Mouse (Mus musculus): ENCODE measurements around the gene Twist2.
A peak's percentile ranks its signal among the peaks of the same experiment; 100 is the strongest.

Twist2 gene

DNA sequence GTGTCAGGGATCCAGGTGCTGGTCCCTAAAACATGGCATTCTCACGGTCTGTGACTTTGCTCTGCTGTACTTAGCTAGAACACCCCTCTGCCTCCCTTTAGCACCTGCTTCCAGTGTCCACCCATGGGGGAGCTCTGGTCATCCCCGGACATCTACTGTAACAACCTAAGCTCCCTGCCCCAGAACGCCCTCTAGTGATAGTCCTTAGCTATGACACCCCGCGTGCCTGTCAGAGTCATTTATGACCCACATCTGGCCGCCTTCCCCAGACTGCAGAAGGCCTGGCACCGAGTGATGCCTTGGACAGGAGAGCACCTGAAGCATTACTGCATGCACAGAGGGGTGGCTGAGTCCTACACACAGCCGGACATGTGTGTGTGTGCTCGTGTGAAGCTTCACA is 18.0 kb downstream of the Twist2 start:
- DNase-seq (ENCODE audit: low spot score) = peak; percentile 58

DNA sequence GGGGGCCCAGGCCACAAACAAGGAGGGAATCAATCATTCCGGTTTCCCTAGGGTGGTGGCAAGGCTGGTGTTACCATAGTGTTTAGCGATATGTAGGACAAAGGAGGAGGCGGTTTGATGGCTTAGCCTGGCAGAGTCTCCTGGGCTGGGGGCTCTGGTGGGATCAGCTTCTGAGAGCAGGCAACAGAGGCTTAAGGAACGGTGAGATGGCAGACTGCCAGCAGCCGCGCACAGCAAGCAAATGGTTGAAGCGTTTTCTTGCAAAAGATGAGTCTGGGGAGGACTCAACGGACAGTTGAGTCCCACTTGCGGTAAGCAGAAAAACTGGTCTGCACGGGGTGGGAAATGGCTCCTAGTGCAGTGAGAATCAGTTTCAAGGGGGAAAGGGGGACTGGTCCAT is 19.3 kb downstream of the Twist2 start:
- no peak for DNase-seq (ENCODE audit: low spot score)

DNA sequence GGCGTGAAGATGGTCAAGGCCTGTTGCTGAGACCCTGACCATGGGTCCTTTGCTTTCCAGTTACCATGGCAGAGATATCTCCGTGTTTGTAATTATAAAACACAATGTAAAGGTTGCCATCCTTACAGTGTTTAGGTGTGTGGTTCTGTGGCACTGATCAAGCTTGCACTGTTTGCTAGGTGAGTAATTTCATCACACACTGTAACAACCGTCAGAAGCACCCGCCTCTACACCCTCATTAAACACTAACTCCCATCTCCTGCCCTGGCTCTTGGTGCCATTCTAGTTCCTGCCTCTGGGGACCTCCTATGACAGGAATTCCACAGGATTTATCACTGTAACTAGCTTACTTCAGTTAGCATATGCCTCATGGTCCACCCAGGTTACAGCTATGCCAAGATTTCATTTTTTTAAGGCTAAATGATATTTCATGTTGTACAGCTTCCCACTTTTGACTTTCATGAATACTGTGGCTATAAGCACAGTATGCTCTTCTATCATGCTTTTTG is 21.1 kb downstream of the Twist2 start:
- no peak for DNase-seq (ENCODE audit: low spot score)

DNA sequence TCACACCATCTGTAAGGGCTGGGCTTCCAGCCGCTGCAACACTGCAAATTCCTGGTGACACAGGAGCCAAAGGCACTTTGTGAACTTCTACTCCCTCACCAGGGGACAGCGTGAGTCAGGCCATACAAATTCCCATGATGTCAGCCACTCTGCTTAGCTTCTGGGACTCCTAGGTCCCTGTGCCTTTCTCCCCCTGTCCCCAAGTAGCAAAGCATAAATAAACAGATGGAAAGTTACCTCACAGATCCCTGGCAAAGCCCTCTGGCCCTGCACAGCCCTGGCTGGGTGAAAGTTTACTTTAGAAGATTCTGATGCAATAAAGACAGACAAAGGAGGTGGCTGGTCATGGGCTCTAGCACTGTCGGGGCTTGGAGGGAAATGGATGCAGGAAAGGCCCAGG is 22.3 kb downstream of the Twist2 start:
- DNase-seq (ENCODE audit: low spot score) = no peak

DNA sequence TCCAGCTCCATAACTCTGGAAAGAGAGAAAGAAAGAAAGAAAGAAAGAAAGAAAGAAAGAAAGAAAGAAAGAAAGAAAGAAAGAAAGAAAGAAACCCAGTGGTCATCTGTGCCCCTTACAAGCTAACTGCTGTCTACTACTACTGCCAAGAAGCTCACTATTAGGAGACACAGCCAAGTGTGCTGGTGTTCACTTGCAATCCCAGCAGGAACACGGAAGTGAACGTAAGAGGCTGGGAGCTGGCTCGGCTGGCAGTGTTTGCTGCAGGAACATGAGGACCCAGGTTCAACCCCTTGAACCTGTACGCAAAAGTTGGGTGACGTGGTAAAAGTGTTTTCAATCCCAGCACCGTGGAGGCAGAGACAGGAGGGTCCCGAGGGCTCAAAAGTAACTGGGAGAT is 22.7 kb downstream of the Twist2 start:
- no peak for DNase-seq (ENCODE audit: low spot score)

DNA sequence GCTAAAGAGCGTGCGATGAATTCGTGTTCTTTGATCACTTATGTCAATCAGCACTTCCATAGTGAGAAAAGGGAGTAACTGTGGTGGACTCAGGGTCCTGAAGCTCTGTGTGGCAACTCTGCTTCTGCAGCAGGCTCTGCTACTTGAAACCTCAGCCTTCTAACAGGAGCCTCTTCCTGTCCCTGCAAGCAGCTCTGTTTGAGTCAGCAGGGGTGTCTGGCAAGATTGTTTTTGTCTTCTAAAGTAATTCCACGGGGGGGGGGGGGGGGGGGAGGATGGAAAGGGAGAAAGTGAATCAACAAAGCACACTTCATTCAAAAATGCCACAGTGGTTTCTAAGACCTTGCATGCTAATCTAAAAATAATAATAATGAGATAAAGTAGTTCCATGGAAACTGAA is 24.0 kb downstream of the Twist2 start:
- no peak for DNase-seq (ENCODE audit: low spot score)

DNA sequence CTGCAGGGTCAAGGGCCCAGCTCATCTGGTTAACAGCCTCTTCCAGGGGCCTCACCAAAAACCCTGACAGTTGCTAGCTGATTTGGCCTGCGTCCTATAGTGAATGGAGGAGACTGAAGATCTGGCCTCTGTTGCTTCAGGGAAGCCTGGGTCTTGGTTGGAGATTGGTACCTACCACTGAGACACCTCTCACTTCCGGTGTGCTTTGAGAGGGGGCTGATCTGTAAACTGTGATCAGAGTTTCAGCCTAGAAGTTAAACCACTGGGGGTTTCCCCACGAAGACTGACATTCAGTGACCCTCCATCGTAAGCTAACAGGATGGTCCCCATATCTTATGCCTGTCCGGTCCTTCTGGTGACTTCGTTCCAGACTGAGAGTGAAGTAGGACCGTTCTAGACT is 30.7 kb downstream of the Twist2 start:
- no peak for DNase-seq (ENCODE audit: low spot score)

DNA sequence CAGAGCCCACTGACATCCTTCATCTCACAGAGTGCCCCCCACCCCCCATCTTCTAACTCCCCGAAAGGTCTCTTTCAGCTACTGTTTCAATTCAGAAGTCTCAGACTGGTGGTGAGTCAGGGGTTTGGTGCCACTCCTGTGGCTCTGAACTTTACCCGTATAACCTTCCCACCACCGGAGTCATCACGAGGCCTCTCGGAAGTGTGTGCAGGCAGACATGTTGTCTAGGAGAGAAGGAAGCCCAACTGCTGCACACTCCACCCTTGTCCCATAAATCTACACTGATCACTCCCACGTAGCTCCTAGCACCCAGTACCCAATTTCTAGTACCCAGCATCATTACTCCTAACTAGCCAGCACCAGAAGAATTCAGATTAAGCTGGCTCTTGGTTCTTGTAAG is 38.3 kb downstream of the Twist2 start:
- no peak for DNase-seq (ENCODE audit: low spot score)

DNA sequence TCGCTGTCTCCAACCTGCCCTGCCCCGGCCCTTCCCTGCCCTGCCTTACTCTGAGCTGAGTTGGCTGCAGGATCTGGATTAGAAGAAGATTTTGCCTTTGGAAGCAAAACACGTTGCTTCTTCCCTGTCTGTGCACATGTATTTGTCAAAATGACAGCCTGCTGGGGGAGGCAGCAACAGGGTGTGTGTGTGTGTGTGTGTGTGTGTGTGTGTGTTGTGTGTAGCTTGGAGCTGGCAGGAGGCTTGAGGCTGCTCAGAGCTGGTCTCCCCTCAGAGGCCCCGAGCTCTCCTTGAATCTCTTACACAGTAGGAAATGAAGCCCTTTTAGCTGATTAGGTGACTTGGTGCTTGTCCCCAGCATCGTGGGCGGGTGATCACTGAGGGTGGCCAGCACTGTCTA is 38.7 kb downstream of the Twist2 start:
- no peak for DNase-seq (ENCODE audit: low spot score)

DNA sequence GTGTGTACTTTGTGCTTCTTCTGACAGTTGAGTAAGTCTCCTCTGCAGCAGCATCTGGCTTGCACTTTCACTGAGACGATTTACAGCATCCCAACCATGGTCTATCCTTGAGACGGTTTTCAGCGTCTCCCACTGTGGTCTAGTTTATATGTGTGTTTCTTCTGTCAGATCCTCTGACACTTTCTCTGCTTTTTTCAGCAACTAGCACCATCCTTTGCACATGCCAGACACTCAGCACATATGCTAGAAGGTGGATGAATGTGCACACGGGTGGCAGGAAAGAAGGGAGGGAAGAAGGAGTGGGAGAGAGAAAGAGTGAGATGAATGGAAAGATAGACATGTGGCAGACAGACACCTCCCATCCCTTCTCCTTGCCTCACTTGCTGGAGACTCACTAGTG is 43.0 kb downstream of the Twist2 start:
- DNase-seq (ENCODE audit: low spot score) = peak; percentile 18

DNA sequence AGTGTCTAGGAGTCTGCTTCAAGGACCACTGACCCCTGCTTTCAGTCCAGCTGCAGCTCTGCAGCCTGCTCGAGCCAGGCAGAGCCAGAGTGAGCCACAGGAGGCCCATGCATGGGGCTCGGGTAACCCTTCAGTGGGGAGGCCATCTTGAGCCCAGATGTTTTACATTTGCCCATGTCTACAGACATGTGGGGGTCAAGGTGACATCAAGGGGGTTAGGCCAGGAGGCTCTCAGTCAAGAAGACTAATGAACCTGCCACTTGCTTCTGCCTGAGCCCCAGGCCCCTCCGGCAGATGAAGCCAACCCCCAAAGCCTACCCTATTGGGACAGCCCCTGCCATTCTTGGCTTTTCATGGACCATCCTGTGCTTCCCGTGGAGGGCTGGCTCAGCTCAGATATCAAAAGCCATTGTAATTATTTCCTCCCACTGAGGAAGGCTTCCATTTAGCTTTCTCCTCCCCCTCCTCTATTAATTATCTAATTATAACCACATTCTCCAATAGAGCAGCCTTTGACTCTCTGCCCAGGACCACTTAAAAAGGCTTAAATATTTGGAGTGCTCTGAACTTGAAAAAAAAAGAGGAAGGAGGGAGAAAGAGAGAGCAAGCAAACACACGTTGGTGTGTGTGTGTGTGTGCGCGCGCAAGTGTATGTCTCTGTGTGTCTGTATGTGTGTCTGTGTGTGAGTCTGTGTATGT is 43.6 kb downstream of the Twist2 start:
- DNase-seq (ENCODE audit: low spot score) = peak; percentile 81

DNA sequence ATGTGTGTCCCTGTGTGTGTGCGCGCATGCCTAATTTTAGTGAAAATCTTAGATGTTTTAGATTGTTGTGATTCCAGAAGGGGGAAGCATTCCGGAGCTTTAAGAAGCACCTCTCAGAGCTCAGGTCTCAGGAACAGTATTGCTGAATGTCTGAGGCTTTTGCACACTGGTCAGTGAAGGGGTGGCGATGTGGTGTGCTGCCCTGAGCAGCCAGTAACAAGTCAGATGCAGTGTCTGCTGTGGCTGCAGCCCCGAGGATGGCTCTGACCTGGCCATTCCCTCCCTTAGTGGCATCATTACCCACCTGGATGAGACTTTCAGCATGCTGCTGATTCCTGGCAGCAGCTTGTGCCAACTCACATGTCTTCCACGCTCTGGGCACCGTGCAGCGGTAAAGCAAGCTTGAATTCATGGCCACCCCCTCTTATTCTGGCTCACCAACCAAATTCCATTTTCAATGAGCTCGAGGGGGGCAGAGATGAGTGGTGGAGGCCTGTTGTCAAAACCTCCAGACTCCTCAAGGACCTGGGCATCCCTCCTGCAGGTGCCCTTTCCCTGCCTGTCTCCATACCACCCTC is 44.2 kb downstream of the Twist2 start:
- DNase-seq (ENCODE audit: low spot score) = no peak

DNA sequence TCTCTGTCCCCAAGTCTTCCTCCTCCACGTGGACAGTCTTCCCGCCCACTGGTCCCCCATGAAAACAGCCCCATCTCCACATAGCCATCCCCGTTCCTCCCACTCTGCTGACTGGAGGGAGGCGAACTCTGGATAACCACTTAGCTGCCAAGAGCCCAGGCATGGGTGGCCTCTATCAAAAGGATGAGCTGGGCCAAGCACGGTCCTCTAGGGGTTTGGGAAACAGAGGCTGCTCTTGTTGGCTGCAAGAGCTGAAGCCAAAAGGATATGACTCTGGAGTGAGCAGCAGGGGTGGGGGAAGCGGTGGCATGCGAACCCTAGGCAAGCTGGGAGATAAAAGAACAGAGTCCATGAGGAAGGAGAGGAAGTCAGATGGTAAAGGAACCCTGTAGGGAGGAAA is 50.0 kb downstream of the Twist2 start:
- DNase-seq (ENCODE audit: low spot score) = no peak

DNA sequence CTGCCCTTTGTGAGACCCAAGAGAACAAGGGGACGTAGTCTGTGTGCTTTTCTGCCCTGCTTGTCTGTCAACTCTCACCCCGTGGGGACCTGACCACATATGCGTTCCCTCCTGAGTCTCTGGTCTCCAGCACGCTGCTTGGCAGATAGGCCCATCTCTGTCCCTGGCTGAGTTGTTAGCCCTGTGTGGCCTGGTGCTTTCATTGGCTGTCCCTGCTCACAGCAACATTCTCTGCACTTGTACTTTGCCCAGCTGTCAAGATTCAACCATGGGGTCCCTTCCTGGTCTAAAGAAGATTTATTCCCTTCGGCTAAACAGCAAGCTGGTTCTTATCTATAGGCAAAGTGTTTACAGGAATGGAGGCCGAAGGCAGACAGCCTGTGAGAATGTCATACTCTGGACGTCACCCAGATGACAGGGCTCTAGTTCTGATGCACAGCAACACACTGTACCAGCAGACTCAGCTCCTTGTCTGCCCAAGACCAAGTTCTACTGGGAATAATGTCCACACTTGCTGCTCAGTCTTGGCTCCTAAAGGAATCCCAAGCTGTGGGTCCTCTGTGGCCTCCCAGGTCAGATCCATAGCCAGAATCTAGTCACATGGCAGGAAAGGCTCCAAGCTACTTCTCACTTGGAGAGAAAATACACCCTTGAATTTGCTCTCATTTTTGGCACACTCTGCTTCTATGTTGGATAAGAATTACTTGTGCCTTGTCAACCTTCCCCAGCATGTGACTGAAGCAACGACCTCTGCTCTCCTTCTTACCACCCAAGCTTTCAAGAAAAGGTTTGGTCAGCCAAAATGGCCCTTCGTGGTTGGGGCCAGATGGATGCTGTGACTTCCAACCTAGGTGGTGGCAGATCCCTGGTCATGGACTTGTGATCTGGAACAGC is 55.8 kb downstream of the Twist2 start:
- DNase-seq (ENCODE audit: low spot score) = no peak

DNA sequence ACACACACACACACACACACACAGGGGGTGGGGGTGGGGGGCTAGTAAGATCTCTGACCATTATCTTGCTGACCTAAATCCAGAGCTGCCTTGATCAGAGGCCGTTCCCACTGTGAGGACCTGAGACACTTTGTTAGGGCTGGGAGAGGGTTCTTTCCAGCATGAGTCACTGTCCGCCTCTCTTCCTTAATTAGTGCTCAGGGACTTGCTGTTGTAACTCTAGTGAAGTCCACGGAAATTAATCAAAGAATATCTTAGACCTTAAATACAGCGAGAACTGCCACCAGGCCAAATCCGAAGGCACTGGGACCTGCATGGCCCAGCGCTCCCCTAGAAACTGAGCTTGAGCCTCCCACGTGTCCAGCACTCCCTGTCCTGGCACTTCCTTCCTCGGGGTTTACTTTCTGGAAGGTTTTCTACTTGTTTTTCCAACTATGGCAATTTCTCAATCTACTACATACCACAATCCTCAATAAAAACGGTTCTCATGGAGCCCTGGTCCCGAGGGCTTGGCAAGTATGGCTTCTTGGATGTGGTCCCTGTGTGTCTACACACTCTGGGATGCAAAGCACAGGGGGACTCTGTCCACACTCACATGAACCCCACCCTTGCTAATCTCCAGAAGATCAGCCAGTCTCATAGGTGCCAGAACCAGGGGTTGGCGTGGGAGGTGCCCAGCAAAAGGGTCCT is 57.0 kb downstream of the Twist2 start:
- no peak for DNase-seq (ENCODE audit: low spot score)

DNA sequence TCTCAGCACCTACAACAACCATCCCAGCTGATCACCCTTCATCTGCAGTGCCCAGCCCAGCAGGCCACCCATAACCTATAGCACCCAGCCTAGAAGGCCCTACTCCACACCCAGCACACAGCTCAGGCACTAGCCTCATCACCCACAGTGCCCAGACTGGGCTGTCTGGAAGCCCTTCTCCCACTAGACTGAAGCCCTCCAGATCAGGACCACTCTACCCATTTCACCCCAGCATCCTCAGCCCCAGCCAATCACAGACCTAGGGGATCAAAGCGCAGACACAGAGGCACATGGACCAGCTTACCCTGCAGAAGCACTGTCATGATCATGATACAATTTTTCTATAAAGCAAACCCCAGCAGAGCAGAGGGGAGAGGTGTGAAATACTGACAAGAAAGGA is 57.6 kb downstream of the Twist2 start:
- DNase-seq (ENCODE audit: low spot score) = no peak

DNA sequence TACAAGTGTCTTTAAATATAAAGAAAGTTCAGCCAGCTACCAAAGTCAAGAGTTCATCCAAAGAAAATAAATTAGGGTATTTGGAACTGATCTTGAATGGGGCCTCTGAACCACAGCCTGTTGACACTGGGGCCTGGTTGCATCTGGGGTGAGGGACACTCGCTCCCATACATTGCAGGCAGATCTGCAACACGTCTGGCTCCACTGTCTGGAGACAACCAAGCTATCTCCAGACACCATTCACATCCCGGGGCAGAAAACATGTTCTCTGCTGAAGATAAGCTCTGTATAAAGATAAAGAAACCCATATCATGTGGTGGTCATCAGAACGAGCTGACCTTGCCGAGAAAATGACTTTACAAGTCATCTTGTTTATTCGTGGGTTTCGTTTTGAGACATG is 60.2 kb downstream of the Twist2 start:
- no peak for DNase-seq (ENCODE audit: low spot score)

DNA sequence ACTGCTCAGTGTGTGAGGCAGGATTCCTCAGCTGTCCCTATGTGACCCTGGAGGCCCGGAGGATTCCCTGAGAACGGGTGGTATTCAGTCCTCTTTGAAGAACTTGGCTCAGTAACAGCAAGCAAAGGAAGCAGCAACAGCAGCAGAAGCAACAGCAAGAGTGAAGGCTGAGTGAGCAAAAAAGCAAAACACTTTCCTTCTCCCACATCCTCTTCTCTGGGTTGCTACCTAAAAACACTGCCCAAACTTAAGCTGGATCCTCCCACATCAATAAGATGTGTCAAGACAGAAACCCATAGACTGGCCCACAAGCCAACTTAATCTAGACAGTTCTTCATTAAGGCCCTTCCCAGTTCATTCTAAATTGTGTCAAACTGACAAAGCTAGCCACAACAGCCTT is 64.7 kb downstream of the Twist2 start:
- DNase-seq (ENCODE audit: low spot score) = no peak

DNA sequence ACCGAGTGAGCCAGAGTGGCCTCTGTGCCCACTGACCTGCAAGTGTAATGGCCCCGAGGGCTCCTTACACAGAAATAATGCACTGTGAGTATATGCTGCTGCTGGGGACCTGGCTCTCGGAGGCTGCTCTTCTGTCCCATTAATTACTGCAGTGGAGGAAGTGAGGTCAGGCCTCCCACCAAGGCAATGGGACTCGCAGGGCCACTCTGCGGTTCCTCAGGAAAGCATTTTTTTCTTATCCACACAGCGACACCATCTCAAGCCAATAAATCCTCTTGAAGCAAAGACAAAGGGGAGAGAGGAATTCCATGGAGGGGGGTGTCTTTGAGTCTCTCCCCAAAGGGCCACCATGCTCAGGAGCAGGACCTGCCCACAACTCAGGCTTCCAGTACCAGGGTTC is 69.8 kb downstream of the Twist2 start:
- peak; percentile 31 for DNase-seq (ENCODE audit: low spot score)

DNA sequence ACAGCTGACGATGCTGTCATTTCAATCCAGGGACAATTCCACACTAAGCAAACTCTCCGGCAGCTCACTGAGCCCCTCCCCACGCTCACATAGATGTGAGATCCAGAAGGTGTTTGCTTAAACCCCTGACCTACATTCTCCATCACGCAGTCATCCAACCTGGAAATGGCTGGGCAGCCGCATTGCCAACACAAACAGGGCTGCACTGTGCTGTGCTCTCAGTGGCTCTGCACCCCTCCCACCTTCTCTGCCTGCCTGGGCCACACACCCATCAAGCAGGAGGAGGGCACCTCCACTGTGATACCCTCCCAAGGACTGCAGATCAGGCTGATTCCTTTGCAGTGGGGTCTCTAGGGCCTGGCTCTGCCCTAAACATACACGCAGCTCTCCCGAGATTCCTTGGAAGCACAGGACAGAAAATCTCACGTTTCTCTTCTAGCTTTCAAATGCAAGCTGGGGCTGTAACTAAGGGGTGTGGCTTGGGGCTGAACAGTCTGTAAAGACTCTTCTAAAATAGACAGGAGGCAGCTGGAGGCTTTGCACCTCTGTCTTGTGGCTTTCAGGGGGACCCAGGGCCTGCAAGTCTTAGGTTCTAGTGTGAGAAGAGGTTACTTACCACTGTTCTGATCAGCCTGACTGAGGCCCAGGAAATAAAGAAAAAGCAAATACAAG is 71.3 kb downstream of the Twist2 start:
- DNase-seq (ENCODE audit: low spot score) = peak; percentile 20

DNA sequence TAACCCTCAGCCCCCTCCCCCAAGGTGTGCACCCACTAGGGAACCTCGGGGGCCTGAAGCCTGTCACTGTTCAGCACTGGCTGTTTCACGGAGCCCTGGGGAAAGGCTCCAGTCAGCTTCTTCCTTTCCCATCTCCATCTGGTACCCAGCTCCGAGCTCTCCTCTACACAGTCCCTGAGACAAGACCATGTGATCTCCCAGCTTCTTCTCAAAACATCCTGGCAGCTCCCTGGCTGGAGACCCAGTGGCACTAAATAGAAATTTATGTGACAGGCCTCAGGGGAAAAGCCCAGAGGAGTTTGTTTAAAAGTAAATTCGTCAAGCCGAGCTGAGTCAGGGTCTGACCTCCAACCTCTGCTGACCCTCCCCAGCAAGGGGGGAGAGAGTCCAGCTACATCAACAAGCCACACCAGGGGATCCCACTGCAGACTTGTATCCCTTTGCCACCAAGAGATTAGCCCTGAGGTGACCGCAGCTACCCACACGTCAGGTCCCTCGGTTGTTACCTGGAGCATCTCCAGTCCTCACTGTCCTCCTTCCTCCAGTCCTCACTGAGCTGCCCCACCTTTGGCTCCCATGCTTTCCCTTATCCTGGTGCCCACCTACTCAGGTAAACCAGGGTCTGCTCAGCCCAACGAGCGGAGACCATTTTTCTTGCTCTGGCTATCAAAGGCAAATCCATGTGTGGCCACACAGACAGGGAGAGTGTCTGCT is 72.5 kb downstream of the Twist2 start:
- DNase-seq (ENCODE audit: low spot score) = peak; percentile 60
